Mouse (Mus musculus): ENCODE data around the gene Fgfr2. TPM values are rescaled to one million over a fixed set of nuclear protein-coding genes. Genes with fewer than 3 reads are reported as not detected.

The Fgfr2 gene
- polyA plus RNA-seq, 1 experiment from 2014 or later = 11.2 TPM

GRCm38 (mm10) chr7:132145227-132145800 lies 977.8 kb downstream of the Fgfr2 start:
- no peak for DNase-seq
- Histone ChIP-seq H3K9ac (replicated peaks) (no peak overlapping the region), H3K4me1 (ENCODE audit: insufficient read depth) (no peaks in the 10 kb centered on the region), H3K4me3 (ENCODE audit: low read depth, low read length) (no peak overlapping the region), H3K27ac (ENCODE audit: low read depth) (no peak overlapping the region), H3K4me2 (ENCODE audit: low read depth, low read length) (no peak overlapping the region), H3K9me3 (ENCODE audit: low read length) (no peaks in the 10 kb centered on the region), H3K27me3 (ENCODE audit: insufficient read depth, low read length) (no peaks in the 10 kb centered on the region), H3K36me3 (replicated peaks; ENCODE audit: insufficient read depth, low read length) (no peaks in the 10 kb centered on the region)
- no peak for ATAC-seq
- no peak for TF ChIP-seq EP300 (IDR thresholded peaks at IDR 0.05; ENCODE audit: low read depth)
- no peak for TF ChIP-seq CTCF (IDR thresholded peaks at IDR 0.05; ENCODE audit: low read depth)
- 73% methylated on average over 15 of the region's 15 CpGs for WGBS (ENCODE audit: insufficient replicate concordance)

GRCm38 (mm10) chr7:132128687-132129086 lies 994.5 kb downstream of the Fgfr2 start:
- Histone ChIP-seq H3K4me3 (ENCODE audit: low read depth, low read length) (no peak overlapping the region), H3K36me3 (replicated peaks; ENCODE audit: insufficient read depth, low read length) (no peaks in the 10 kb centered on the region), H3K27me3 (ENCODE audit: insufficient read depth, low read length) (no peaks in the 10 kb centered on the region), H3K27ac (ENCODE audit: low read depth) (no peak overlapping the region), H3K9me3 (ENCODE audit: low read length) (no peaks in the 10 kb centered on the region), H3K4me1 (ENCODE audit: insufficient read depth) (no peaks in the 10 kb centered on the region), H3K4me2 (ENCODE audit: low read depth, low read length) (no peak overlapping the region), H3K9ac (replicated peaks) (no peak overlapping the region)
- DNase-seq = no peak
- 75% methylated on average over 6 of the region's 6 CpGs for WGBS (ENCODE audit: insufficient replicate concordance)
- TF ChIP-seq CTCF (IDR thresholded peaks at IDR 0.05; ENCODE audit: low read depth) (no peak), EP300 (IDR thresholded peaks at IDR 0.05; ENCODE audit: low read depth) (no peak)
- ATAC-seq = no peak

- no peak overlapping the region for H3K27ac ChIP-seq (ENCODE audit: low read depth)
- TF ChIP-seq EP300 (IDR thresholded peaks at IDR 0.05; ENCODE audit: low read depth) (no peak), CTCF (IDR thresholded peaks at IDR 0.05; ENCODE audit: low read depth) (no peak)
These were observed 998.2 kb downstream of the Fgfr2 start for GRCm38 (mm10) chr7:132124948-132125347.

GRCm38 (mm10) chr7:132123211-132123610 lies 999.9 kb downstream of the Fgfr2 start:
- TF ChIP-seq CTCF (IDR thresholded peaks at IDR 0.05; ENCODE audit: low read depth) (no peak), EP300 (IDR thresholded peaks at IDR 0.05; ENCODE audit: low read depth) (no peak)
- no peak for DNase-seq

More at GRCm38 (mm10) chr7:132124948-132125347, 998.2 kb downstream of the Fgfr2 start:
- Histone ChIP-seq H3K27me3 (ENCODE audit: insufficient read depth, low read length) (no peaks in the 10 kb centered on the region), H3K4me1 (ENCODE audit: insufficient read depth) (no peaks in the 10 kb centered on the region), H3K4me3 (ENCODE audit: low read depth, low read length) (no peak overlapping the region), H3K9ac (replicated peaks) (no peak overlapping the region), H3K4me2 (ENCODE audit: low read depth, low read length) (no peak overlapping the region), H3K9me3 (ENCODE audit: low read length) (no peaks in the 10 kb centered on the region), H3K36me3 (replicated peaks; ENCODE audit: insufficient read depth, low read length) (no peaks in the 10 kb centered on the region)
- DNase-seq = no peak
- WGBS (ENCODE audit: insufficient replicate concordance) = 61% methylated on average over 7 of the region's 7 CpGs
- no peak for ATAC-seq

DNA sequence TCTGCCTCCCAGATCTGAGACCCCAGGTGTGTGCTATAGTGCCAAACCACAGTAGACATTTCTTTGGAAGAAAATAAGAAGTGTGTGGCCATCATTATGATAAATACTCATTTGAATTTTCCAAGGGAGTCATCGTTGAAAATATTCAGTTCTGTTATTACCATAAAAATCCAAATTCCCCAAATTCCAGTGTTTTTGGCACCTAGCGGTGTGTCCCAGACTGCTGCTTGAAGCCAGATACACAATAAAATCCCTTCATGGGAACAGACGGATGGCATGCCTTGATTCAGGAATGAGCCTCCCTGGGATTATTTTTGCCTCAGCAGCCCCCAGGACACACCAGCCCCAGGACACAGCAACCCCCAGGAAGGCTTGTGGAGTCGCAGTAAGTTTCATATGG lies 1003.3 kb downstream of the Fgfr2 start:
- DNase-seq = no peak
- Histone ChIP-seq H3K9me3 (ENCODE audit: low read length) (no peaks in the 10 kb centered on the region), H3K36me3 (replicated peaks; ENCODE audit: insufficient read depth, low read length) (no peaks in the 10 kb centered on the region), H3K9ac (replicated peaks) (no peak overlapping the region), H3K4me1 (ENCODE audit: insufficient read depth) (no peaks in the 10 kb centered on the region), H3K27ac (ENCODE audit: low read depth) (no peak overlapping the region), H3K4me2 (ENCODE audit: low read depth, low read length) (no peak overlapping the region), H3K4me3 (ENCODE audit: low read depth, low read length) (no peak overlapping the region), H3K27me3 (ENCODE audit: insufficient read depth, low read length) (no peaks in the 10 kb centered on the region)
- 75% methylated on average over 4 of the region's 4 CpGs for WGBS (ENCODE audit: insufficient replicate concordance)
- ATAC-seq = no peak
- TF ChIP-seq EP300 (IDR thresholded peaks at IDR 0.05; ENCODE audit: low read depth) (no peak), CTCF (IDR thresholded peaks at IDR 0.05; ENCODE audit: low read depth) (no peak)

More at GRCm38 (mm10) chr7:132123211-132123610, 999.9 kb downstream of the Fgfr2 start:
- no peaks in the 10 kb centered on the region for H3K27me3 ChIP-seq (ENCODE audit: insufficient read depth, low read length)
- H3K4me2 ChIP-seq (ENCODE audit: low read depth, low read length) = no peak overlapping the region
- no peaks in the 10 kb centered on the region for H3K4me1 ChIP-seq (ENCODE audit: insufficient read depth)
- no peaks in the 10 kb centered on the region for H3K9me3 ChIP-seq (ENCODE audit: low read length)
- WGBS (ENCODE audit: insufficient replicate concordance) = 77% methylated on average over 7 of the region's 7 CpGs
- H3K27ac ChIP-seq (ENCODE audit: low read depth) = no peak overlapping the region
- no peaks in the 10 kb centered on the region for H3K36me3 ChIP-seq (replicated peaks; ENCODE audit: insufficient read depth, low read length)
- no peak overlapping the region for H3K9ac ChIP-seq (replicated peaks)
- H3K4me3 ChIP-seq (ENCODE audit: low read depth, low read length) = no peak overlapping the region
- no peak for ATAC-seq

GRCm38 (mm10) chr7:132111770-132112169 lies 1011.4 kb downstream of the Fgfr2 start:
- no peaks in the 10 kb centered on the region for H3K36me3 ChIP-seq (replicated peaks; ENCODE audit: insufficient read depth, low read length)
- no peak overlapping the region for H3K4me3 ChIP-seq (ENCODE audit: low read depth, low read length)
- no peak overlapping the region for H3K9ac ChIP-seq (replicated peaks)
- no peak for DNase-seq
- no peak for ATAC-seq
- no peaks in the 10 kb centered on the region for H3K27me3 ChIP-seq (ENCODE audit: insufficient read depth, low read length)
- H3K27ac ChIP-seq (ENCODE audit: low read depth) = no peak overlapping the region
- H3K9me3 ChIP-seq (ENCODE audit: low read length) = no peaks in the 10 kb centered on the region
- H3K4me2 ChIP-seq (ENCODE audit: low read depth, low read length) = no peak overlapping the region
- no peaks in the 10 kb centered on the region for H3K4me1 ChIP-seq (ENCODE audit: insufficient read depth)
- 65% methylated on average over 5 of the region's 5 CpGs for WGBS (ENCODE audit: insufficient replicate concordance)
- TF ChIP-seq CTCF (IDR thresholded peaks at IDR 0.05; ENCODE audit: low read depth) (no peak), EP300 (IDR thresholded peaks at IDR 0.05; ENCODE audit: low read depth) (no peak)

All from liver, postnatal 0 days (tissue).